Mouse (Mus musculus) stomach, embryonic 14.5 days (tissue): ENCODE measurements around the gene Col4a3bp. TPM values are rescaled to one million over a fixed set of nuclear protein-coding genes. Genes with fewer than 3 reads are reported as not detected.

Experiments
- ATAC-seq: fragments of 200-750 bp; cut with Nextera tagmentation; 2 replicates; pipeline ENCODE4 v1.8.0; 2017; ENCODE audit warnings: low read depth, moderate TSS enrichment; ENCODE audit not compliant: insufficient number of reproducible peaks, insufficient read depth, low FRiP score
- H3K27ac ChIP-seq: fragments of 300-500 bp; sonication (generic); 2 replicates; pipeline ENCODE4 v1.5.1; 2014; ENCODE audit warnings: mild to moderate bottlenecking, low read length, moderate library complexity, mixed read lengths
- H3K27me3 ChIP-seq: fragments of 300-500 bp; sonication (generic); 2 replicates; pipeline ENCODE4 v1.6.1; 2014; ENCODE audit warnings: low read length, control low read depth, mixed read lengths; ENCODE audit not compliant: control insufficient read depth, insufficient read depth
- H3K36me3 ChIP-seq: fragments of 300-500 bp; sonication (generic); 2 replicates; pipeline ENCODE4 v1.6.1; 2014; ENCODE audit warnings: mild to moderate bottlenecking, control low read depth, low read length, moderate library complexity, mixed read lengths; ENCODE audit not compliant: control insufficient read depth, insufficient read depth
- H3K4me1 ChIP-seq: fragments of 300-500 bp; sonication (generic); 2 replicates; pipeline ENCODE4 v1.6.1; 2014; ENCODE audit warnings: low read length, control low read depth, mixed read lengths; ENCODE audit not compliant: control insufficient read depth, insufficient read depth
- H3K4me2 ChIP-seq: fragments of 300-500 bp; sonication (generic); replicated peaks from 2 replicates; pipeline ENCODE4 v1.6.1; 2014; ENCODE audit warnings: low read depth, low read length, control low read depth
- H3K4me3 ChIP-seq: fragments of 300-500 bp; sonication (generic); 2 replicates; pipeline ENCODE4 v1.5.1; 2014; ENCODE audit warnings: low read depth, low read length, control low read depth
- H3K9ac ChIP-seq: fragments of 300-500 bp; sonication (generic); replicated peaks from 2 replicates; pipeline ENCODE4 v1.6.1; 2014; ENCODE audit warnings: low read depth, mild to moderate bottlenecking, control low read depth, low read length, moderate library complexity, mixed read lengths
- H3K9me3 ChIP-seq: fragments of 300-500 bp; sonication (generic); 2 replicates; pipeline ENCODE4 v1.6.1; 2016; ENCODE audit warnings: low read depth, low read length, control low read depth; ENCODE audit not compliant: control insufficient read depth
- WGBS: fragments of 180-500 bp; shearing (Covaris S2); extraction: QIAGEN DNeasy Blood & Tissue Kit; methylation state at CpG from one replicate; pipeline ENCODE4 v1.1.7; 2014; 5-methylcytosine and 5-hydroxymethylcytosine counted together
- polyA plus RNA-seq: library from polyadenylated mRNA; unstranded; fragments of >200 nt; fragmentation: Nextera tagmentation; extraction: Ambion mirVana; gene quantifications from 2 replicates; pipeline ENCODE4 v1.2.1, GENCODE M21; 2014

Gene Col4a3bp
- polyA plus RNA-seq, 1 experiment from 2014 or later, result 22.3 TPM

DNA sequence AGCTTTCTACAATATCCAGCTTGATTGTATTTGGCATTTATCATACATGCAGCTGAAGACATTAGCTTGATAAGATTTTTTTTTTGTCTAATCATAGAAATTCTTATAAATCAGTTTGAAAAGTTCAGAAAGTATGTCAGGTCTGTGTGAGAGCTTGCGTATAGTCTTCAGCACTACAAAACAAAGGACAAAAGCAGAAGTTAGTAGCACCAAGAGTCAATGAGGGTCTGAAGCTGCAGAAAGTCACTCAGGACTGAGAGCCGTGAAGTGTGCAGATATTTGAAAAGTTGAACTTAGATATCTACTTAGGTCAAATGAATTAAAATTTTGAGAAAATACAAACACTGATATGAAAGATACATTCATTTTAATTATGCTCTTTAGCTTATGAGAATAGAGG is 36.7 kb downstream of the Col4a3bp start:
- Histone ChIP-seq H3K4me1 (peaks cover 3% of the 10 kb centered on the region; the same call in 1 of the 2 replicates), H3K9ac (no peak overlapping the region), H3K4me2 (no peak overlapping the region), H3K36me3 (no peaks in the 10 kb centered on the region), H3K9me3 (no peaks in the 10 kb centered on the region), H3K27me3 (no peaks in the 10 kb centered on the region), H3K27ac (no peak overlapping the region), H3K4me3 (no peak overlapping the region)
- no peak for ATAC-seq
- WGBS, result 71% methylated on average over 2 of the region's 2 CpGs

DNA sequence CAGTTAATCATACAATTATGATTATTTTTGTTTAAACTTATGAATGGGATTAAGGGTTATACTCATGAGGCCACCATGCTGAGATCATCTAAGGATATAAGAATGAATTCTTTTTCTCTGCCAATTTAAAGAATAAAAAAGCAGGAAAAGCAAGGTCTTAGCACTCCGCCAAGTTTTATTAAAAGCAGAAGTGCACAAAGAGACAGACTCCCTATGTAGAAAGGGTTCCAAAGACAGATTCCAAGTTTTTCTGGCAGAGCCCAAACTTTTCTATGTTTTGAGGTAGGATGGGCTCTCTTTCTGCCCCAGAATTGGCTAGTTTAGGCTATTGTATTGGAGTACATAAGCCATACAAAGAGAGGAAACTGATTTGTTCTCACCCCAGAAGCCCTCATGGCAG is 37.6 kb downstream of the Col4a3bp start:
- H3K27ac ChIP-seq, result no peak overlapping the region
- ATAC-seq, result no peak
- no peaks in the 10 kb centered on the region for H3K27me3 ChIP-seq
- no peaks in the 10 kb centered on the region for H3K9me3 ChIP-seq
- H3K36me3 ChIP-seq, result no peaks in the 10 kb centered on the region; the same call in 1 of the 2 replicates
- H3K4me2 ChIP-seq, result no peak overlapping the region
- H3K4me1 ChIP-seq, result peaks cover 3% of the 10 kb centered on the region; the same call in 1 of the 2 replicates
- H3K4me3 ChIP-seq, result no peak overlapping the region
- H3K9ac ChIP-seq, result no peak overlapping the region
- WGBS, result 78% methylated on average over 1 of the region's 1 CpGs

DNA sequence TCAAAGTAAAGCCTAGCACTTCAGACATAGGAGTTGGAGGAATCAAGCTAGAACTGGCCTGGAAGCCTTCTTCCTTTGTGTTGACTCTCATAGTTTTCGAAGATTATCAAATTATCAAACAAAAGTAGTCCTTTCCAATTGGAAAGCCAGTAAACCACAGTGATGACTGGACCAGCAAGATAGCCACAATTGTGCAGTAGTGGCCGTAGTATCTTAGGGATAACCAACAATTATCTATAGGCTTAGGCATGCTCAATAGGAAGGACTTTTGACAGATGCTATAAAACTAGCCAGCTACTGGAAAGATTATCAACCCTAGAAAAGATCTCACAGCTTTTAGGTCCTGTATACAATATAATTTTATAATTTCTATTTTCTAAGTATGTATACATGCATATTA is 41.8 kb downstream of the Col4a3bp start:
- ATAC-seq, result no peak
- Histone ChIP-seq H3K27me3 (no peaks in the 10 kb centered on the region), H3K27ac (no peak overlapping the region), H3K4me1 (0 out of 2 replicates have a peak, but pooled peaks cover 3% of the 10 kb centered on the region), H3K9ac (no peak overlapping the region), H3K4me3 (no peak overlapping the region), H3K4me2 (no peak overlapping the region), H3K9me3 (no peaks in the 10 kb centered on the region), H3K36me3 (no peaks in the 10 kb centered on the region; the same call in 1 of the 2 replicates)
- 86% methylated on average over 2 of the region's 2 CpGs for WGBS

DNA sequence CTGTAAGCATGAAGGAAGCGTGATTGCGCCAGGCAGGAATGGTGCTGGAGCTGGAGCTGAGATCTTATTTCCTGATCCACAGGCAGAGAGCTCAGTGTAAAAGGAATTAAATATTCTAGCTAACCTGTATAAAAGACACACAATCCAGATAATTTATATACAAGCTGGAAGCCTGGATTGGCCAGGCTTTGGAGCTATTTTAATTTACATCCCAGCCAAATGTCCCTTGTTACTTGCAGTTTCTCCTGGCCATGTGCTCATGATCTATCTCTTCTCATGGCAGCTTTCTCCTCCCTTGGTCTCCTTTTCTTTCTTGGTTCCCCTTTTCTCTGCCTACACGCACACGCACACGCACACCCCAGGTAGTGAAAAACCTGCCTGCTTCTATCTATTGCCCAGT is 44.1 kb downstream of the Col4a3bp start:
- no peaks in the 10 kb centered on the region for H3K9me3 ChIP-seq
- no peak overlapping the region for H3K9ac ChIP-seq
- no peaks in the 10 kb centered on the region for H3K27me3 ChIP-seq
- WGBS, result 91% methylated on average over 5 of the region's 5 CpGs
- no peak overlapping the region for H3K4me2 ChIP-seq
- H3K4me3 ChIP-seq, result no peak overlapping the region
- no peak overlapping the region for H3K27ac ChIP-seq
- no peaks in the 10 kb centered on the region; the same call in 1 of the 2 replicates for H3K36me3 ChIP-seq
- no peak for ATAC-seq
- H3K4me1 ChIP-seq, result 0 out of 2 replicates have a peak, but pooled peaks cover 3% of the 10 kb centered on the region

DNA sequence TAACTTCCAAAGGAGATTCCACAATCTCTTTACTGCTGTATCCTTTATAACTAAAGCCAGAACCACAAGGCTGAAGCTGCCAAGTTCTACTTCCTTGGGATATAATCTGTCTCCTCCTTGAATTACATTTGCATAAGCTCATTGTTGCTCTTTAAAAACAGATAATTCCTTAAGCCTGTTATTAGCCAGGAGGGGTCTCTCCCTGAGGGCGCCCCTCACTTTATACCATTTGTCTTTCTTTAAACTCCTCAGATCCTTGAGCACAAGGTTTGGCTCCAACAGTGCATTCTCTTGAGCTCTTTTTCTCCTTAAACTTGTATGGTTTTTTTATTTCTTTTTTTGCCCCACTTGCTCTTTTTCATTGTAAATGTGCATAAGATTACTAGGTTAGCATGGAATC is 46.2 kb downstream of the Col4a3bp start:
- Histone ChIP-seq H3K9me3 (no peaks in the 10 kb centered on the region), H3K4me1 (0 out of 2 replicates have a peak, but pooled peaks cover 6% of the 10 kb centered on the region), H3K9ac (no peak overlapping the region), H3K27ac (no peak overlapping the region), H3K4me3 (no peak overlapping the region), H3K36me3 (no peaks in the 10 kb centered on the region; the same call in 1 of the 2 replicates), H3K4me2 (no peak overlapping the region), H3K27me3 (no peaks in the 10 kb centered on the region)
- WGBS, result 76% methylated on average over 1 of the region's 1 CpGs
- no peak for ATAC-seq

DNA sequence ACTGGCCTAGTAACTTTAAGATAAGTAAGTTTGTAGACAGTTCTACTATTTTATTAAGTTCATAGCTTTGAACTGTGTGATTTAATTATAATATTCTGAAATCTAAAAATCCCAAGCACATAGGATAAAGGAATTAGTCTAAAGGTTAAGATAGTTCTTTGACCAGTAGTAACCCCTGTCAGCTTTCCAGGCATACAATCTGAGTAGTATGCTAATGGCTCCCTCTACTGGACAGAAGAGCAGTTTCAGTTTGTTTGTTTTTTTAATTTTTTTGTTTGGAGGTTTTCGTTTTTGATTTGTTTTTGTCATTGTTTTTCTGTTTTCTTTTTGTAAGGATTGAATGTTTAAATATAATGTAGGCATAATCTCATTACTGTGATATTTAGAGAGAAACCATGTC is 51.2 kb downstream of the Col4a3bp start:
- H3K4me1 ChIP-seq, result 0 out of 2 replicates have a peak, but pooled peaks cover 3% of the 10 kb centered on the region
- H3K36me3 ChIP-seq, result no peaks in the 10 kb centered on the region; the same call in 1 of the 2 replicates
- H3K9me3 ChIP-seq, result no peaks in the 10 kb centered on the region
- H3K4me3 ChIP-seq, result no peak overlapping the region
- no peaks in the 10 kb centered on the region for H3K27me3 ChIP-seq
- ATAC-seq, result no peak
- H3K4me2 ChIP-seq, result no peak overlapping the region
- 9% methylated on average over 1 of the region's 1 CpGs for WGBS
- H3K27ac ChIP-seq, result no peak overlapping the region
- H3K9ac ChIP-seq, result no peak overlapping the region

DNA sequence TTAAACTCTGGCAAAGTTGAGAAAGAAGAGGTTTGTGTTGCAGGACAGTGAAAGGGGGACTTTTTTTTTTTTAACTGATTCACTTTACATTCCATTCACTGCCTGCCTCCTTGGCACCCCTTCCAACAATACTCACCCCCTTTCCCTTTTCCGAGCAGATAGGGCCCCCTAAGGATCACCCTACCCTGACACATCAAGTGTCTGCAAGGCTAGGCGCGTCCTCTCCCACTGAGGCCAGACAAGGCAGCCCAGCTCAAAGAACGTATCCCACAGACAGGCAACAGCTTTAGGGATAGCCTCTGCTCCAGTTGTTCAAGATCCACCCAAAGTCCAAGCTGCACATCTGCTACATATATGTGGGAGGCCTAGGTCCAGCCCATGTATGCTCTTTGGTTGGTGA is 51.7 kb downstream of the Col4a3bp start:
- Histone ChIP-seq H3K4me2 (no peak overlapping the region), H3K9me3 (no peaks in the 10 kb centered on the region), H3K36me3 (no peaks in the 10 kb centered on the region; the same call in 1 of the 2 replicates), H3K9ac (no peak overlapping the region), H3K27ac (no peak overlapping the region), H3K27me3 (no peaks in the 10 kb centered on the region), H3K4me1 (0 out of 2 replicates have a peak, but pooled peaks cover 3% of the 10 kb centered on the region), H3K4me3 (no peak overlapping the region)
- ATAC-seq, result no peak
- 83% methylated on average over 4 of the region's 4 CpGs for WGBS

DNA sequence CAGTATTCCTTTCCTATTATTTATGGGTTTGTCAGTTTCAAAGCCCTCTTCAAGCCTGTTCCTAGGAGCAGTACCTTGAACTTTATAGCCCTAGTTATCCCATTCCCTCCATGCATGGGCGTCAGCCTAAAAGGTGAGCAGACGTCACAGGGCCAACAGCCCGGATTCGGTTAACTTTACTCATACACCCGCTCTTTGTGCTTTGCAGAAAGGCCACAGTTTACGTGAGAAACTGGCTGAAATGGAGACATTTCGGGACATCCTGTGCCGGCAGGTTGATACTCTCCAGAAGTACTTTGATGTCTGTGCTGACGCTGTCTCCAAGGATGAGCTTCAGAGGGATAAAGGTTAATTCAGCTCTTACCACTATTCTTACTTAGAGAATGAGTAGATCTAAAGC is 56.8 kb downstream of the Col4a3bp start:
- Histone ChIP-seq H3K36me3 (peaks cover 8% of the 10 kb centered on the region; the same call in 1 of the 2 replicates), H3K4me3 (no peak overlapping the region), H3K27ac (no peak overlapping the region), H3K9ac (no peak overlapping the region), H3K9me3 (no peaks in the 10 kb centered on the region), H3K4me2 (no peak overlapping the region), H3K27me3 (no peaks in the 10 kb centered on the region), H3K4me1 (no peaks in the 10 kb centered on the region)
- ATAC-seq, result no peak
- 85% methylated on average over 9 of the region's 9 CpGs for WGBS

DNA sequence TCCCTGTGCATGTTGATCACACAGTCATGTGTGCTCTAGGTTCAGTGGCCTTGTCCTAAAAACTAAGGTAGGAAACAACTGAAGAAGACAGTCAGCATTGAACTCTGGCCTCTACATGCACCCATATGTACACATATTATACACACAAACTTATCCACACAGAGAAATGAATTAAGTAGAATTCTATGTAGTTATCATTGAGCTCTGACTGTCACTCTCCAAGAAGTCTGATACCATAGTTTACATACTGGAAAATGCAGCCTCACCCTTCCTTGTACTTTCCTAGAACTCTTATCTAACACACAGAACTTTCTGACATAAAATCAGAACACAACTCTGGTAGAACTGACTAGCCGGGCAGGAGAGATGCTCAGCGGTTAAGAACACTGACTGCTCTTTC is 61.8 kb downstream of the Col4a3bp start:
- peaks cover 16% of the 10 kb centered on the region; the same call in 1 of the 2 replicates for H3K36me3 ChIP-seq
- no peak overlapping the region for H3K27ac ChIP-seq
- no peaks in the 10 kb centered on the region for H3K27me3 ChIP-seq
- no peaks in the 10 kb centered on the region for H3K9me3 ChIP-seq
- H3K4me3 ChIP-seq, result no peak overlapping the region
- no peak overlapping the region for H3K9ac ChIP-seq
- H3K4me2 ChIP-seq, result no peak overlapping the region
- H3K4me1 ChIP-seq, result no peaks in the 10 kb centered on the region
- ATAC-seq, result no peak
- WGBS, result 90% methylated on average over 2 of the region's 2 CpGs
